Mouse (Mus musculus) urinary bladder, adult 18-20 months (tissue): ENCODE data around the gene Samd4.

Experiments
- DNase-seq, 2 experiments: peaks; one replicate each; pipeline ENCODE4 v3.0.0; 2022; ENCODE audit warnings: low spot score in 2 of 2, mixed read lengths in 2 of 2

The Samd4 gene

GRCm38 (mm10) chr14:47000096-47000736 is 117.6 kb downstream of the Samd4 start:
- DNase-seq = no peak

GRCm38 (mm10) chr14:47000786-47001761 is 118.4 kb downstream of the Samd4 start:
- DNase-seq = no peak

DNA sequence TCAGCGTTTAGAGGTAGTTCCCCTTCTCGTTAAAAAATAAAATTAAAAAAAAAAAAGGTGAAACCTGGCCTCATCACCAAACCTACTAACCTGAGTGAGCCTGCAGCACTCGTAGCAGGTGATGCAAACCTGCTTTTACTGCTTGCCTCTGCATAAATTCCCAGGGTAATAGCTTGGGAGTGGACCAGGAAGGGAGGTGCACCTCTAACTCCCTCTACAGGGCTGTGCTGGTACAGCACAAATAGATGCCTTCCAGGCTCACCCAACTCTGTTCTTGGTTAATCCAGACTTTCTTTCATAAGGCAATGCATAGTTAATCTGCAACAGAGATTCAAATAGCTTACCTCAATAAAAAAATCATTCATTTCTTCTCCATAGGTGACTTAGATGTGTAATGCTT is 121.5 kb downstream of the Samd4 start:
- no peak for DNase-seq

DNA sequence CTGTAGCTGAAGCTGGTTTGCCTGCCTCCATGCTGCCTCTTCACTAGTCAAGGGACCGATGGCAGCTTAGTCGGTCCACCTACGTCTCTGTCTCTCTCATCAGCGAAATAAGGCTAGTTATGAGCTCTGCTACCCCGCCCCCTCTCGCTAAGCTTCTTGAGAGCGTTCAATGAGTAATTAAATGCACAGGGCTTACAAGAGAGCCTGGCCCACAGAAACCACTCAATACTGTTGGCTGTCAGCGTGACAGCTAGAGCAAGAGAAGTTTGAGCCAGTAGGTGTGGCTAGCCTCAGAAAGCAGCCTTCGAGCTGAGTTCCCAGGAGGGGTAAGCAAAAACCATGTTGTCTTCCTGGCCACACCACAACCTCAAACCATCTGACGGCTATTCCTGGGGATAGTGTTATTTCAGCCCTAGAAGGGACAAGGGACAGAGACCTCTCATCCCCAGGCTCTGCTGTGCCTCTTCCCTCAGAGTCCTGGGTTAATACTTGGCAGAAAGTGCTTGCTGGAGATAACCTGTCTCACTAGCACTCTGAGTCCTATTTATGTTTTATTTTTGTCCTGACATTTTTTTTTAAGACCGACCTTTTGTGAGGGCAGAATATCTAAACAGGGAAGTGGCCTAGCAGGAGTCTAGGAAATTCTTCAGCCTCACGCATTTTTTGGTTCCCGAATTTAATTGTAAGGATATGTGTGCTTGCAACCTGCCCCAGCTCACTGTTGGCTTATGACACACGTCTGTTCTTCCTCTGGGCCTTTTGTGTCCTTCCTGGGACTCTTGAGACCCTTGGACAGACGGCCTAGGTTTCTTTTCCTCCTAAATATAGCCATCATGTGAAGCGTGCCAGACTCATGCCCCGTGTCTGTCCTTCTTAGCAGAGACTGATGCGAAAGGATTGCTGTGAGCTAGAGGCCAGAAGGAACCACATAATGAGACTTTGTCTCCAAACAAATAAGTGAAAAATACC is 128.8 kb downstream of the Samd4 start:
- no peak for DNase-seq

GRCm38 (mm10) chr14:47015618-47016017 is 133.0 kb downstream of the Samd4 start:
- no peak for DNase-seq

DNA sequence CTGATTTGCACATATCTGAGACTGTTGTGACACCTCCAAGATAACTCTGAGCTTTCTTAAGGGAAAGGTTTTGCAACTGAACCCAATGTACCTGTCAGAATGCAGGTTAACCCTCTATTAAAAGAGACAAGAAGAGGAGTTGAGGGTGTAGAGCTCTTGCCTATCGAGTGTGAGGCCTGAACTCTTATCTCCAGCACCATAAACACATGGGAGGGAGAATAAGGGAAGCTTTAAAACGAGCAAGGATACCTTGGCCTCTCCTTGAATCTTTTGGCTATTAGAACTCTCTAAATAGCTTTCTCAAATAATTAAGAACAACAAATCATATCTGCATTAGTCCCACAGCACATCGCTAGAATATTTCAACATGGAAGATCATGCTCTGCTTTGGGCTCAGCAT is 135.0 kb downstream of the Samd4 start:
- no peak for DNase-seq

DNA sequence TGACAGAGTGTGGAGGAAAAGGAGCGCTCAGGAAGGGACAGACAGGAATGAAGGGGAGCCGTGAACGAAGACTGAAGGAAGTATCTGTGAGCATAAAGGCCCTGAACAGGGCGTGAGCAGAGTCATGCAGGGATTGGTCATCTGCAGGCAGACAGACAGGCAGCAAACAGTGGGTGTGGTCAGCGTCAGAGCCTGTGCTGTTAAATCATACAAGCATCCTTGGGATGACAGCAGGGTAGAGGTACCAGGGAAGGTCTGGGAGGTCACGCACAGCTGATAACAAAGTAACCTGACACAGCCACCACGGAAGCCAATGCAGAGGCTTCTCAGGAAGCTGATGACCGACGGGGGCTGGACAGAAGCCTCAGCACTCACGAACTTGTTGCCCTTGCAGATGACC is 138.2 kb downstream of the Samd4 start:
- DNase-seq = no peak

GRCm38 (mm10) chr14:47023529-47023928 is 140.9 kb downstream of the Samd4 start:
- no peak for DNase-seq

DNA sequence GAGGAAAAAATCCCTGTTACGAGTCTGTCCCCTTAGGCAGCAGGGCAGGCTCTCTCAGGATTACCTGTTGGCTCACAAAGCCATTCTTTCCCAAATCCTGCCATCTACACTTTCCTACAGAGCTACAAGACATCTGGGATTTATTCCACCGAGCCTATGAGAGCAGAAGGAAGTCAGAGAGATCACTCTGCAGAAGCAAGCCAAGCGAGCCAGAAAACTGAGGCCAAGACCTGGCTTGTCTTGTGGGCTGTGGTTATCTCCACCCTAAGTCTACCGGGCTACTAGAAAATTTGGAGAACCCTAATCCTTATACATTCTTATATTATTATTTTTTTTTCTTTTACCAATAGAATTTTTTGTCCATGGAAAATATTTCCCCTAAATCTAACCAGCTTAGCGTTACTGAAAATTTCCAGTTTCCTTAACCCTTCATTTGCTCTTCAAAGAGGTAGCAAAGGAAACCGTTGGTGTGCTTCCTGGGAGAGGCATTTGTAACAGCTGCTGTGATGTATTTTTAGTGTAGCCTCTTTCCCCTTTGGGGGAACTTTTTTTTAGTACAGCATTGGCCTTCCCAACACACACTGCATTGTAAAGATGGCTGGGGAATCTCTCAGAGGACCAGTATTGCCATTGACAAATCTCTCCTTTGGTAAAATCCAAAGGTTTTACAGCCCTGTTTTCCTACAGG is 144.9 kb downstream of the Samd4 start:
- DNase-seq = no peak

DNA sequence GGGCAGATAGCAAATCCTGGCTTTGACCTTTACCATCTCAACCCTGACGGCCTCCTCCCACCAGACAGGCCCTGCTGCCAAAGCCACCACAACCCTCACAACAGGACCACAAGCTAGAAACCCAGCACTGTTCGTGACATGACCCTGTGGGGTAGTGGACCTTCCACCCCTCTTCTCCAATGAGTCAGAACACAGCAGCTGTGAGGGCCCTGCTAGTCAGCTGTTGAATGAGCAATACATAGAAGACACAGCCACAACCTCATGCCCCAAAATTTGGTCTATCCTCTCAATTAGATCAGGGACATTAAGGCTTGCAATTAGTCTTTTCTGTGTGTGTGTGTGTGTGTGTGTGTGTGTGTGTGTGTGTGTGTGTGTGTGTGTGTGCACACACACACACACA is 148.9 kb downstream of the Samd4 start:
- no peak for DNase-seq

DNA sequence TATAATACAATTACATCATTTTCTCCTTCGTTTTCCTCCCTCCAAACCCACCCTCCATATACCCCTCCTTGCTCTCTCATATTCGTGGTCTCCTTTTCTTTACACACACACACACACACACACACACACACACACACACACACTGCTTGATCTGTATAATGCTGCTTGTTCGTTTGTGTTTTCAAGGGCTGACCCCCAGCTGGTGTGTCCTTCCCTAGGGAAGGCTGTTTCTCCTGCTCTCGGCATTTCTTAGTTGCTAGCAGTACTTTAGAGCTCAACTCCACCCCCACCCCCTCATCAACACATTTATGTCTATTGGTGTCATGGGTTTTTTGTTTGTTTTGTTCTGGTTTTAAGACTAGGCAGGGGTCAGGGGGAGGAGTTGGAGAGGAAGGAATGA is 149.5 kb downstream of the Samd4 start:
- no peak for DNase-seq

DNA sequence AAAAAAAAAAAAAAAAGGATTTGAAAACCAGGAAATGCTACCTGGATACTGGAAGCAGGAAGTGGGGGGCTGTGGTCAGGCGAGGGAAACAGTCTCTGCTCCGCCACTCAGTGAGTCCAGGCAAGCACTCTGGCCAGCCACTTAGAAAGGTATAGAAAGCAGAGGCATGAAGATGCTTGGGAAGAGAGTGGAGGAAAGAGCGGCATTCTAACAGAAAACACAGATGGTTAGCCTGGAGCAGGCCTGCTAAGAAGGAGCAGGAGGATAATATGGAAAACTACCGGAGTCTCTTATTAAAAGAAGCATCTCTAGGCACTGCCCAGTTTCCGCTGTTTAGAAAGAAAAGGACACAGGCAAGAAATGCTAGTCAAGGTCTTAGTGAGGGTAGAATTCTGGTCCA is 150.8 kb downstream of the Samd4 start:
- no peak for DNase-seq

DNA sequence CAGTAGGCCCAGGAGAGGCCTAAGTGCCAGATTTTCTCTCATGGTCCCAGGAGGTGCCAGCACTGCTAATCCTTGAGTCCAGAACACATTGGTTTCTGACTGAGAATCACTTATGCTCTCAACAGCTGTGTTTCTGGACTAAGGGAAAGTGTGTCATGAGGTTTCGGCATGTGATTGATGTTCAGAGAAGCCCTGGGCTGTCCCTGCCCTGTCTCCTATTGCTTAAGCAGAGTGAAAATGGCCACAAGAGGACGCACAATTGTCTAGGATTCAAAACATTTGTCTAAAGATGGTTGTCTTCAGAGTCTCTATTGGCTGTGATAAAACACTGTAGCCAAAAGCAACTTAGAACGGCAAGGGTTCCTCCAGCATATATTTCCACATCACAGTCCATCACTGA is 159.0 kb downstream of the Samd4 start:
- no peak for DNase-seq

GRCm38 (mm10) chr14:47049051-47049450 is 166.4 kb downstream of the Samd4 start:
- no peak for DNase-seq

DNA sequence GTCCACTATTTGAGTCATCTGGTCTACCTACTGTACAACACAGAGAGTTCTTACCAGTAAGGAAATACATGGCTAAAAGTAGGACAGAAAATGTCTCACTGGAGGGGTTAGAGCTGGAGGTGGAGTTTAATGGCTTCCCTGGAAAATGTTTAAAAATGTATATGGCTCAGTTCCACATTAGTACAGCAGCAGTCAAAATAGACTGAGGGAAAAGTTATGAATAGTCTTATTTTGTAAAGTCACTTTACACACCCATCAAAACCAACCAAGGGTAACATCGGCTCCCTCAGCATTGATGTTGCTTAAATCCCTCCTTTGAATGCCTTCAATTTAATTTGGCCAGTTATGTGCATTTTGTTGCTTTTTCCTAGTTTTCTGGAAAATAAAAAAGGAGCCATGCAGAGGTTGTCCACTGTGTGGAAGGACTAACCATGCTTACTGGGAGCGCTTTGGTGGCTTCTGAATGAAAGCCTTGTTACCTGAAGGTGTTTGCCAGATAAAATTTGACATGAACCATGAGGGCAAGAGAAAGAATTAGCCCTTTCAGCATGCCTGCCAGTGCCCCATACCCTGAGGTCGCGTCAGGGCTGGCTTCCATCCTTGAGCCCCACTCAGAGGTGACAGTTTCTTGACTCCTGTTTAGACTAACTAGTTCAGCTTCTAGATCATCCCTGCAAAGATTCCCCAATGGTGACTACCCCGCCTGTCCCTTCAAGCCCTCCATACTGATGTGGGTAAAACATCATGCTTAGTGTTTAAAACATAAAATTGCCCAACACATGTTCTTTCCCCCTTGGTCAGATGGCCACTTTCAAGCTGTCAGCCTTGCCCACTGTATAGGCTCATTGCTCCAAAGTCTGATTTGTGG is 169.3 kb downstream of the Samd4 start:
- no peak for DNase-seq

DNA sequence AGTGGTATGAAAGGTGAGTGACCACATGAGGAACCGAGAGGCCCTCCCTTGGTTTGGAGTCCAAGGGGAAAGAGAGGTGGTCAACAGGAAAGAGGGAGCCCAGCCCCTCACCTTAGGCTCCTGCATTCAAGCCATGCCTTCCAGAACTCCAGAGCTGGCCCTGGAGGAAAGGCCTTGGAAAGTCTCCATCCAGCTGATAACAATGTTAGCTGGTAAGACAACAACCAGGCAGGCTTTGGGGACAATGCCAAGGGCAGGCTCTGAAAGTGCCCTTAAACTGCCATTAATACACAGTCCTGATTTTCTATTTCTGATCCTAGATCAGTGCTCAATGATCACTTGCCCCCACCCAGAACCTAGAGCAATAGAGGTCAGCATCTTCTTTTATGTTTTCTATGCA is 170.4 kb downstream of the Samd4 start:
- DNase-seq = no peak

GRCm38 (mm10) chr14:47053824-47054223 is 171.2 kb downstream of the Samd4 start:
- no peak for DNase-seq

GRCm38 (mm10) chr14:47058969-47059368 is 176.3 kb downstream of the Samd4 start:
- no peak for DNase-seq

DNA sequence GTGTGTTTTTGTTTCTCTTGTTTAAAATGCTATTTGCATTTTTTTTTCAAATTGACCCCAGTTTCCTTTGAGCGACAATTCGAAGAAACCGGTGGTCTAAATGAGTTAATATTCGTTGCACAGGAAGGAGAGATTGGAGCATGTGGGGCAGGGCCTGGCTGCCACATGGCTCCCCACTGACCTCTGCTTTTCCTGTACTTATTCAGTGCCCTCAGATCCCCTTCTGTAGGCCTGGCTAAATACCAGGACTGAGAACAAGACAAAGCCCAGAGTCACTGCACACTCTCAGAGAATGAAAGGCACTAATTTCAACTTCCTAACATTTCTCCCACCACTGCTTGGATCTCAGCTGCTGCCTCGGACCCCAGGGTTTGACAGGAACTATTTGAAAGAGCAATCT is 182.4 kb downstream of the Samd4 start:
- DNase-seq = no peak

GRCm38 (mm10) chr14:47066901-47067300 is 184.2 kb downstream of the Samd4 start:
- DNase-seq = no peak
